Mouse (Mus musculus) myocyte (in vitro differentiated cells): ENCODE data around the gene Tm4sf5. TPM values are rescaled to one million over a fixed set of nuclear protein-coding genes. Genes with fewer than 3 reads are reported as not detected.
"Not testable (repeated sequence)": the region's sequence is repeated elsewhere in the genome, so short reads cannot be mapped to it uniquely, and the experiment has no call there.

Source experiments
- H3K27me3 ChIP-seq: one replicate; pipeline ENCODE4 v1.6.1; 2011; ENCODE audit not compliant: control insufficient read depth, insufficient read depth, insufficient read length
- H3K36me3 ChIP-seq: one replicate; pipeline ENCODE4 v1.6.1; 2011; ENCODE audit not compliant: control insufficient read depth, insufficient read depth
- H3K4me2 ChIP-seq: one replicate; pipeline ENCODE4 v1.6.1; 2011; ENCODE audit warnings: low read depth, control low read depth
- H3K4me3 ChIP-seq: one replicate; pipeline ENCODE4 v1.5.1; 2011; ENCODE audit warnings: mild to moderate bottlenecking, control low read depth, moderate library complexity
- H3K79me2 ChIP-seq: one replicate; pipeline ENCODE4 v1.6.1; 2011; ENCODE audit not compliant: control insufficient read depth, insufficient read depth
- H3ac ChIP-seq: one replicate; pipeline ENCODE4 v1.6.1; 2011; ENCODE audit not compliant: control insufficient read depth, insufficient read length
- CEBPB ChIP-seq: IDR thresholded peaks from 2 replicates; pipeline ENCODE4 v1.6.1; 2011; ENCODE audit warnings: mild to moderate bottlenecking, moderate library complexity; ENCODE audit not compliant: poor library complexity, insufficient read depth, severe bottlenecking
- E2F4 ChIP-seq: IDR thresholded peaks from one replicate; pipeline ENCODE4 v1.6.1; 2011; ENCODE audit warnings: mild to moderate bottlenecking, control low read depth, moderate library complexity; ENCODE audit not compliant: insufficient read depth
- MAX ChIP-seq: IDR thresholded peaks from one replicate; pipeline ENCODE4 v1.6.1; 2011; ENCODE audit warnings: low read depth, mild to moderate bottlenecking, control low read depth
- MYOD1 ChIP-seq, 3 experiments: IDR thresholded peaks; one replicate each; pipeline ENCODE4 v1.6.1; 2011; ENCODE audit warnings: control low read depth in 2 of 3, low read depth in 2 of 3, mild to moderate bottlenecking in 2 of 3, moderate library complexity in 1 of 3; ENCODE audit not compliant: insufficient read length in 2 of 3, control insufficient read depth in 1 of 3
- MYOG ChIP-seq, 3 experiments: IDR thresholded peaks; one replicate each; pipeline ENCODE4 v1.6.1; 2011; ENCODE audit warnings: control low read depth in 2 of 3, low read depth in 2 of 3, mild to moderate bottlenecking in 2 of 3; ENCODE audit not compliant: insufficient read length in 2 of 3, control insufficient read depth in 1 of 3, insufficient read depth in 1 of 3
- POLR2A ChIP-seq: IDR thresholded peaks from one replicate; pipeline ENCODE4 v1.6.1; 2011; ENCODE audit warnings: low read depth, mild to moderate bottlenecking, control low read depth, moderate library complexity; ENCODE audit not compliant: insufficient read length
- POLR2AphosphoS2 ChIP-seq: IDR thresholded peaks from one replicate; pipeline ENCODE4 v1.6.1; 2011; ENCODE audit warnings: low read depth, control low read depth; ENCODE audit not compliant: insufficient read length
- REST ChIP-seq: IDR thresholded peaks from one replicate; pipeline ENCODE4 v1.6.1; 2011; ENCODE audit warnings: mild to moderate bottlenecking, control low read depth, moderate library complexity; ENCODE audit not compliant: insufficient read depth, insufficient read length
- SRF ChIP-seq: IDR thresholded peaks from one replicate; pipeline ENCODE4 v1.6.1; 2011; ENCODE audit warnings: low read depth; ENCODE audit not compliant: control insufficient read depth, insufficient read length
- TCF12 ChIP-seq: IDR thresholded peaks from one replicate; pipeline ENCODE4 v1.6.1; 2011; ENCODE audit warnings: mild to moderate bottlenecking, control low read depth; ENCODE audit not compliant: poor library complexity, insufficient read depth, severe bottlenecking
- TCF3 ChIP-seq: IDR thresholded peaks from one replicate; pipeline ENCODE4 v1.6.1; 2011; ENCODE audit warnings: low read depth, control low read depth; ENCODE audit not compliant: insufficient read length
- USF1 ChIP-seq: IDR thresholded peaks from one replicate; pipeline ENCODE4 v1.6.1; 2011; ENCODE audit warnings: low read depth, mild to moderate bottlenecking, control low read depth, moderate library complexity
- polyA plus RNA-seq: library from polyadenylated mRNA; unstranded; fragments of >200 nt; fragmentation: generic; extraction: Trizol; gene quantifications from one replicate; pipeline ENCODE4 v1.2.1, GENCODE M21; 2012; ENCODE audit warnings: missing spikeins

Tm4sf5 gene
- polyA plus RNA-seq, 1 experiment: not detected

DNA sequence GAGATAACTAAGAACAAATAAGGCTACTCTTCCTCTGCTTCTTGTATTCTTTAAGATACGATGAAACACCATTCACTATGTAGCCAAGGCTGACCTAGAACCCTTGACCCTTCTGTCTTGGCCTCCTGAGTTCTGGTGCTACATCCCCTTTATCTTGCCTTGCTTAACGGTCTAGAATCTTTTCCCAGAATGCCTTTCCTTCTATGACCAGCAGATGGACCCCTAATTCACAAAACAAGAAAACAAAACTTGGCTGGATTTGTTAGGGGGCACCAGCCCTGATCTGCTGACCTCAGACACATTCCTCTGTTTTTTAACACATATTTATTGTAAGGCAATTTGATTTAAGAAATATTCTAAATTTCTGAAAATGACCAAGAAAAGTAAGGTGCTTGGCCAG lies 11.3 kb downstream of the Tm4sf5 start:
- no peaks in the 10 kb centered on the region for H3K27me3 ChIP-seq
- no peak overlapping the region for H3K4me2 ChIP-seq
- H3K79me2 ChIP-seq: no peaks in the 10 kb centered on the region
- no peak overlapping the region for H3K4me3 ChIP-seq
- TF ChIP-seq MYOG (IDR thresholded peaks at IDR 0.05; ENCODE audit: control insufficient read depth in 1 of 3, insufficient read depth in 1 of 3, insufficient read length in 2 of 3, low read depth in 2 of 3) (no peak), REST (no peak), CEBPB (no peak), MYOD1 (IDR thresholded peaks at IDR 0.05; ENCODE audit: control insufficient read depth in 1 of 3, insufficient read length in 2 of 3, low read depth in 2 of 3) (no peak), TCF12 (no peak)
- H3ac ChIP-seq: no peak overlapping the region
- no peaks in the 10 kb centered on the region for H3K36me3 ChIP-seq

DNA sequence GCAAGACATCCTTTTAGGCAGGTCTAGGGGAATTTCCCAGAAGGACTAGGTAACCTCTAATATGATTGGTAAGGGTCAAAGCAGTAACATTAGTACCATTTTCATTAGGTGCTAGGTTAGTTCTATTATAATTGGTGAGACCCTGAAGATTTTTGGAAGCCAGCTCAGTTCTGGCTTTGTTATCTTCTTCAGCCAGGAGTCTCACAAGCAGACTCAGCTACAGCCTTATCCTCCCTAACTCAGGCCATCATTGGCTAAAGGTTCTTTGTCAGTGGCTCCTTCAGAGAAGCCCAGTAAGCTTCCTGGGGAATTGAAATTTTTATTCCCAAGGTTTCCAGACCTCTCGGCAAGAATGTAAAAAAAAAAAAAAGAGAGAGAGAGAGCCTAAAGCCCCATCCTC lies 13.4 kb downstream of the Tm4sf5 start:
- H3K36me3 ChIP-seq: no peaks in the 10 kb centered on the region
- H3ac ChIP-seq: no peak overlapping the region
- no peak overlapping the region for H3K4me3 ChIP-seq
- H3K79me2 ChIP-seq: no peaks in the 10 kb centered on the region
- no peaks in the 10 kb centered on the region for H3K27me3 ChIP-seq
- TF ChIP-seq MYOD1 (IDR thresholded peaks at IDR 0.05; ENCODE audit: control insufficient read depth in 1 of 3, insufficient read length in 2 of 3, low read depth in 2 of 3) (no peak), POLR2AphosphoS2 (no peak), REST (no peak), MAX (no peak), POLR2A (no peak), TCF3 (no peak), CEBPB (no peak), USF1 (no peak), SRF (no peak), MYOG (IDR thresholded peaks at IDR 0.05; ENCODE audit: control insufficient read depth in 1 of 3, insufficient read depth in 1 of 3, insufficient read length in 2 of 3, low read depth in 2 of 3) (no peak), E2F4 (no peak), TCF12 (no peak)
- no peak overlapping the region for H3K4me2 ChIP-seq

DNA sequence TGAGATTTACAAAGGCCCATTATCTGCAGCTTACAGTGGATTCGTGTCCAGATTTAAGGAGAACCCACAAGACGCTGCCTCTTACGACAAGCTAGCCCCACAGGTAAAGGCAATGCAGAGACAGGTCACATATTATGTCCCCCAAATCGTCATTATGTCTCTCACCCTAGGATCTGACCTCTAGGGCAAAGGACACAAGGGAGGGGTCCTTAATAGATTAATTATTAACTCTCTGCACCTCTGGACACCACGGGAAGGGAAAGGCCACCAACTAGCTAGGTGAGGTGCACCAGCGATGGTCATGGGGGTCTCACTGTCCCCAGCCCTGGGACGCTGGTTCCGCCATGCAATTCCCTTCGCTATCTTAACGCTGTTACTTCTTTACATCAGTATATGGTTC lies 13.9 kb downstream of the Tm4sf5 start, which contains the start of gene Gltpd2:
Gltpd2 (plus strand) TSS at position 274 of the 400 bp plus-strand sequence.
- Histone ChIP-seq H3K4me2 (no peak within 1 kb of the TSS), H3K36me3 (no peaks in the 10 kb centered on the region), H3K79me2 (no peaks in the 10 kb centered on the region), H3ac (no peak within 1 kb of the TSS), H3K4me3 (no peak within 1 kb of the TSS), H3K27me3 (no peaks in the 10 kb centered on the region)
- TF ChIP-seq TCF12 (no peak), MYOG (IDR thresholded peaks at IDR 0.05; ENCODE audit: control insufficient read depth in 1 of 3, insufficient read depth in 1 of 3, insufficient read length in 2 of 3, low read depth in 2 of 3) (no peak), E2F4 (no peak), MAX (no peak), TCF3 (no peak), CEBPB (no peak), POLR2AphosphoS2 (no peak), POLR2A (no peak), MYOD1 (IDR thresholded peaks at IDR 0.05; ENCODE audit: control insufficient read depth in 1 of 3, insufficient read length in 2 of 3, low read depth in 2 of 3) (no peak), USF1 (no peak), SRF (no peak), REST (no peak)

DNA sequence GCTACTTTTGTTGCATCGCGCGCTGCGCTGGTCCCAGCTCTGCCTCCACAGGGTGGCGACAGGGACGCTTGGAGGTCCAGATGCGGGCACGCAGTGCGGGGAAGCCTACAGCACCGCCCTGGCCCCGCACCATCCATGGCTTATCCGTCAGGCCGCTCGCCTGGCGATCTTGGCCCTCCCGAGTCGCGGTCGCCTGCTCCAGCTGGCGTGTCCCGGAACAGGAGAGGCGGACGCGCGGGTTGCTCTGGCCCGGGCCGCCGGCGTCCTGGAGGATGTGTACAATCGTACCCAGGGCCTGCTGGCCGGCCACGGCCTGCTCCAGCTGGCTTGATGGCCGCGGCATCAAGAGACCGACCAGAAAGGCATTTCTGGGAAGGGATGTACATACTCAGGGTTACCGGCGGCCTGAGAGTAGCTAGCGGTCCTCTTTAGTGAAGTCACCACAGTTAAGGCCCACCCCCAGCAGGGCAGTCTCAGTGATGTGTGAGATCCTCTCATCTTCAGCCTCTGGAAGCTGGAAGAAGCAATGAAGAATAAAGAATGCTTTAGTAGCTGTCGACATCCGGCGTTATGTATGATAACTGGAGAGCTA lies 15.2 kb downstream of the Tm4sf5 start:
- Histone ChIP-seq H3K36me3 (no peaks in the 10 kb centered on the region), H3K4me2 (no peak overlapping the region), H3K27me3 (no peaks in the 10 kb centered on the region), H3K4me3 (no peak overlapping the region), H3ac (no peak overlapping the region), H3K79me2 (no peaks in the 10 kb centered on the region)
- TF ChIP-seq MYOD1 (IDR thresholded peaks at IDR 0.05; ENCODE audit: control insufficient read depth in 1 of 3, insufficient read length in 2 of 3, low read depth in 2 of 3) (no peak), SRF (no peak), CEBPB (no peak), MYOG (IDR thresholded peaks at IDR 0.05; ENCODE audit: control insufficient read depth in 1 of 3, insufficient read depth in 1 of 3, insufficient read length in 2 of 3, low read depth in 2 of 3) (no peak), USF1 (no peak)

DNA sequence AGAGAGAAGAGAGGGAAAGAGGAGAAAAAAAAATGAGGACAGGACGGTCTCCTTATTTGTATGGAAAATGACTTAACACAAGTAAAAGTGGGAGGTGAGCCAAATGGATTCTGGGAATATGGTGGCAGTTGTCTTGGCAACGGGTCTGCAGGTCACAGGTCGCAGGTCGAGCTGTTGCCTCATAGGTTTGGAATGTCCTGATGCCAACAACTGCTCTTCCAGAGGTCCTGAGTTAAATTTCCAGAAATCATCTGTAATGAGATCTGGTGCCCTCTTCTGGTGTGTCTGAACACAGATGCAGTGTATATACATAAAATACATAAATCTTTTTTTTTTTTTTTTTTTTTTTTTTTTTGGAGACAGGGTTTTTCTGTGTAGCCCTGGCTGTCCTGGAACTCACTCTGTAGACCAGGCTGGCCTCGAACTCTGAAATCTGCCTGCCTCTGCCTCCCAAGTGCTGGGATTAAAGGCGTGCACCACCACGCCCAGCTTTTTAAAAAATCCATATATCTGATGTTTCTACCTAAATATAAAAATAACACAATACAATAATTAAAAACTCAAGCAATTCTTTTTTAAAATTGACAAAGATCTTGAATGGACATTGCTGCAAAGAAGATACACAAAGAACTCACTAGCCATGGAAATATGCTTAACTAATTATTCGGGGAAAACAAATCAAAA lies 18.4 kb downstream of the Tm4sf5 start:
- Histone ChIP-seq H3K79me2 (peaks cover 15% of the 10 kb centered on the region), H3K36me3 (peaks cover 11% of the 10 kb centered on the region)
- H3ac ChIP-seq, H3K4me3 ChIP-seq, H3K27me3 ChIP-seq, H3K4me2 ChIP-seq: not testable (repeated sequence)
